Mouse (Mus musculus) left cerebral cortex, postnatal 10 days (tissue): ENCODE measurements around the gene Ppp1r35. TPM values are rescaled to one million over a fixed set of nuclear protein-coding genes. Genes with fewer than 3 reads are reported as not detected.

ENCODE experiments used
- DNase-seq, 2 experiments: peaks; one replicate each; pipeline ENCODE4 v3.0.0; 2021 to 2022; ENCODE audit warnings: low spot score in 2 of 2, mixed read lengths in 1 of 2; ENCODE audit errors: extremely low spot score in 1 of 2
- intact Hi-C: fragments of 180-260 bp; cut with DNase I; formaldehyde crosslinking; loops from one replicate; pipeline ENCODE4 v1.15.1; 2025
- total RNA-seq, 2 experiments: library from RNA; stranded (reverse); gene quantifications; 2 replicates each; pipeline ENCODE4 v1.2.3; 2021

Ppp1r35 gene
- total RNA-seq, 2 experiments from 2014 or later = 28.0 to 28.7 TPM

- DNase-seq = peak in 1 of 2 experiments; percentile 49
- intact Hi-C loops = no loop called here
Observed at GRCm38 (mm10) chr5:137776408-137776918, 2.2 kb upstream of the Ppp1r35 start.

DNA sequence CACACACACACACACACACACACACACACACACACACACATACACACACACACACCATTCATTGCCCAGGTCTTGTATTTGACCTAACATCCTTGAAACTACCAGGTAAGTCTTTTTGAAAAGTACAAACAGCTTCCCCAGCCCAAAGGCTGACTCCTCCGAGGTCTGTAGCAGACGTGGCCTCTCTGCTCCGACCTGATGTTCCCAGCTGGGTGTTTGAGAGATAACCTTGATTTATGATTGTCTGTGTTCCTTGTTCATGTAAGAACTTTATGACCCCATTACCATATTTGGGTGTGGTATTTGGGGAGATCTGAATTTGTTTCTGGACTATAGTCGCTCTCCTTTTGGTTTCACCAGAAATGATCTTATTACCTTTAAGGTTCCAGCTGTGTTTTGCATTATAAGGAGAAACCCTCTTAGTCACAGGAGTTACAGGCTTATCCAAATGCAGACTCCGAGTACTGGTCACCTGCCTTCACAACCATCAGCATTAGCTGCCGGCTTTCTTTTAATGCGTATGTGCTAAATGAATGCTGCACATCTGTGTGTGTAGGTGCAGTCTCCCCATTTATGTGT lies 1.3 kb upstream of the Ppp1r35 start:
- intact Hi-C loops = no loop called here
- no peak for DNase-seq

DNA sequence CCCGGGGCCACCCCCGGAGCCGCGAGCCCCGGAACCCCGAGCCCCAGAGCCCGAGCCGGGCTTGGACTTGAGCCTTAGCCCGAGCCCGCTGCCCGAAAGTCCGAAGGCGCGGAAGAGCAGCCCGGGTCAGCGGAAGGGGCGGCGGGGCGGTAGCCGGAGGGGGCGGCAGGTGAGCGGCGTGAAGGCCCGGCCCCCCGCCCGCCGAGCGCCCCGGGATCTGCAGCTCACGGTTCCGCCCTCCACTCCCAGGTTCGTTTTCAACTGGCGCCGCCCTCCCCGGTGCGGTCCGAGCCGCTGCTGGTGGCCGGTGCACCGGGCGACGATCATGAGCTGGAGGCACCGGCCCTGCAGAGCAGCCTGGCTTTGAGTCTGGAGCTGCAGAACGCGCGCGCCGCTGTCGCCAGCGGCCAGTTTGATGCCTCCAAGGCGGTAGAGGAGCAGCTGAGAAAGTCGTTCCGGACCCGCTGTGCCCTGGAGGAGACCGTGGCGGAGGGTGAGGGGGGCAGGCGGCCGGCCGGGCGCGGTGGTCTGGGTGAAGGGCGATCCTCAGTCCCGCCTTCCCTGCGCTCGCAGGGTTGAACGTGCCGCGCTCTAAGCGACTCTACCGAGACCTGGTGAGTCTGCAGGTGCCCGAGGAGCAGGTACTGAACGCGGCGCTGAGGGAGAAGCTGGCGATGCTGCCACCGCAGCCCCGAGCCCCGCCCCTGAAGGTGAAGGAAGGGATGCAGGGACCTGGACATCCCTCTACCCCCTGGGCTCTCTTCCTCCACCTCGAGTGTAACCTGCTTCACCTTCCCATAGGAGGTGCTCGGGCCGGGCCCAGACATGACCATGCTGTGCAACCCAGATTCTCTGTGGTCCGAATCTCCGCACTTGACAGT lies 644 bp downstream of the Ppp1r35 start:
- intact Hi-C loops = no loop called here
- peak in 1 of 2 experiments; percentile 66 for DNase-seq

DNA sequence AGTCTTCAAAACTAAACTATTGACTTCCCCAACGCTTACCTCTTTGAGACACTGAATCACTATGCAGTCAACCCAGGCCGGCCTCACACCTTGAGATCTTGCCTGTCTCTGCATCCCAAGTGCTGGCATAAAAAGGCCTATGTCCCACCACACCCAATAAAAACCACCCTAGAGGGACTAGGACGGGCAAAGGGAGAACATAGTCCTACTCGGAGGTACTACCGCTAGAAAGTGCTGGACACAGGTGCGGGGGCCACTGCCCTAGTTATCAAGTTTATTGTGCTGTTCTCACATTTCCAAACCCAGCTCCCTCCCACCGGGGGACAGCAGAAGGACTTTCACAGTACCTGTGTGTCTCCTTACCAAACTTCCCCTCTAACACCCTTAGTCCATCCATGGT lies 3.0 kb downstream of the Ppp1r35 start:
- intact Hi-C loops = no loop called here
- DNase-seq = no peak

GRCm38 (mm10) chr5:137782776-137783522 lies 4.3 kb downstream of the Ppp1r35 start:
- no peak for DNase-seq
- intact Hi-C loops = no loop called here

GRCm38 (mm10) chr5:137783901-137784540 lies 5.4 kb downstream of the Ppp1r35 start:
- intact Hi-C loops = no loop called here
- DNase-seq = no peak

DNA sequence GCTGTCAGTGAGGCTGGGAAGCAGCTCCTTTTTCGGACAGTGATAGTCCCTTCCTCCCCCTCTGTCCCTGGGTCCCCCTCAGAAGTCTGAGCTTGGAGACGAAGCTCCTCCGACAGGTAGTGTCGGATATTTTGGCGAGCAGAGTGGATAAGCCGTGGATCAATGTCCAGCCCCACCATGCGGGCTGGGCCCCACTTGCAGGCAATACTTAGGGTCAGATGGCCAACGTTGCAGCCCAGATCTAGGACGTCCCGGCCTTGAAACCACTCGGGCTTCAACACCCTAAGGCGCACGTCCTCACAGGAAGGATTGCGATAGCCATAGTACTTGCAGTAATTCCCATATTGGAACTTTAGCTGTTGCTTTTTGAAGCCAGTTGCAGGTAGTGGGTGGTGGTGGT lies 5.9 kb downstream of the Ppp1r35 start:
- intact Hi-C loops = no loop called here
- peak in 1 of 2 experiments; percentile 38 for DNase-seq

- DNase-seq = peak in 1 of 2 experiments; percentile 81
- intact Hi-C loops = no loop called here
Observed at GRCm38 (mm10) chr5:137785164-137786031, 6.7 kb downstream of the Ppp1r35 start.

DNA sequence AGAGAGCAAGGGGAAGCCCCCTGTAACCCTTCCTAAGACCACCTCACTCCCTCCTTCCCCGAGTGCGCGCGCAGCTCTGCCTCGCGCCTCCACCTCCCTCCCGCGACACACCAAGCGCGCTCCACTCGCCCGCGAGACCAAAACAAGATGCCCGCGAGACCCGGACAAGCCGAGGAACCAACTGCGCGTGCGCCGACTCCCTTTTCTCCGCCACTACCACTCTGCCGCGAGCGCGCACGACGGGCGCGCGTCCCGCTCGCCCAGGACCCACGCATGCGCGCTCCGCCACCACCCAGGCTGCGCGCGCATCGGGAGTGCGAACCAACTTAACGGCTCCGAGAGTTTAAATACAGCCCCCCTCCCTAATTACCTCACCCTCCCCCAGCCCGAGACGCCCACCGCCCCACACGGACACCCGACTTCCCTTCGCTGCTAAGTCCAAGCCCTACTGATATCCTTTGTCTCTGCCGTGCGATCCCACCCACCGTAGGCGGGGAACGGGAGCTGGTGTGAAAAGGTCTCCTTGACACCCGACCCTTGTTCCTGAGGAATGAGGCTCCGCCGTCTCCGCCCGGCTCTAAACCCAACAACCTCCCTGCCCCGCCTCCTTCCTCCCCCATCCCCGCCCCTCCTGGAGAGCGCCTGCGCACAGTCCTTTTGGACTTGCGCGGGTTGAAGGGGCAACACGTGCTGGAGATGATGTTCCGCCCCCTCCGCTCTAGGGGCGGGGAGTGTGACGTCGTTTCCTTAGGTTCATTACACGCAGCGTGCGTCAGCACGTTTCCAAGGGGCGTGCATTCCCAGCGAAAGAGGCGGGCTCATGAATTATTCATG lies 7.7 kb downstream of the Ppp1r35 start:
- intact Hi-C loops = no loop called here

GRCm38 (mm10) chr5:137787151-137787928 lies 8.7 kb downstream of the Ppp1r35 start, which contains the start of the genes Mepce and Zcwpw1:
Gene Mepce, minus strand, starts transcription at chr5:137787655.
Gene Zcwpw1, plus strand, starts transcription at chr5:137787798.
- peak; percentile 95 for DNase-seq
- intact Hi-C loops = no loop called here

More for the DNA sequence above, 7.7 kb downstream of the Ppp1r35 start:
- peak; percentile 99 for DNase-seq

GRCm38 (mm10) chr5:137788171-137788570 lies 9.5 kb downstream of the Ppp1r35 start:
- DNase-seq = peak in 1 of 2 experiments; percentile 59
- intact Hi-C loops = no loop called here

- peak in 1 of 2 experiments; percentile 23 for DNase-seq
- intact Hi-C loops = no loop called here
Observed at GRCm38 (mm10) chr5:137788946-137789531, 10.4 kb downstream of the Ppp1r35 start.

- no peak for DNase-seq
- intact Hi-C loops = loop anchor here (5.0 to 10.0 kb wide), 4 partner anchors 86 to 343 kb away; partner anchors contain the start of gene Zkscan1
Observed at GRCm38 (mm10) chr5:137791553-137791952, 12.9 kb downstream of the Ppp1r35 start.

DNA sequence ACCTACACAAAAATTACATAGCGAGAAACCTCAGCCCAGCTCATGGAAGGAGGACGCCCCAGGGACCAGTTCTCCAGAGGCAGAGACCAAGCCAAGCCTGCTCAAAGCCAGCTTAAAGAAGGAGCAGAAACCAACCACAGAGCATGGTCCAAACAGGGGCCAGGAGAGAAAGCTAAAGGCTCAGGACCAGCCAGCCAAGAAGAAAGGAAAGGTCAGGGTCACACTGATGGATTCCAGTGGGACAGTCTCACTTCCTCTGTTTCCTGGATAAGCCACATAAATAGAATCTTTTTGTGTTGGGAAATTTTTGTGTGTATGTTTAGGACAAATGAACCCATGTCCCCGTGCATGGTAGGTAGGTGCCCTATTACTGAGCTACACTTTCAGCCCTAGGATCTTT lies 18.0 kb downstream of the Ppp1r35 start:
- no peak for DNase-seq
- intact Hi-C loops = loop anchor here (10.0 kb wide), 1 partner anchor 338 kb away; no protein-coding TSS in a partner anchor

GRCm38 (mm10) chr5:137800917-137801316 lies 22.3 kb downstream of the Ppp1r35 start:
- DNase-seq = no peak
- intact Hi-C loops = no loop called here

- intact Hi-C loops = no loop called here
- no peak for DNase-seq
Observed at GRCm38 (mm10) chr5:137806158-137806557, 27.5 kb downstream of the Ppp1r35 start.
